Mouse (Mus musculus) megakaryocyte, adult 5-6 weeks (primary cell): ENCODE measurements around the gene Pglyrp2. TPM values are rescaled to one million over a fixed set of nuclear protein-coding genes. Genes with fewer than 3 reads are reported as not detected.

ENCODE experiments used
- ATAC-seq: 2 replicates; pipeline ENCODE4 v1.8.0; 2016; ENCODE audit warnings: mild to moderate bottlenecking, inconsistent platforms; ENCODE audit not compliant: poor library complexity, severe bottlenecking
- total RNA-seq, 2 experiments: library from RNA; stranded (forward) in 1 of 2; stranded (reverse) in 1 of 2; fragments of 153-499, 151-499 nt in 1 of 2; fragments of 221-1000, 200-1000 nt in 1 of 2; gene quantifications; 2 replicates each; pipeline versions ENCODE4 v1.2.3 to v1.2.4; 2015 to 2017

Pglyrp2 gene
- total RNA-seq, 2 experiments from 2014 or later: 1.4 to 1.7 TPM

- peak; percentile 71 for ATAC-seq
These were observed 20.6 kb downstream of the Pglyrp2 start, which contains the start of gene Rasal3 for GRCm38 (mm10) chr17:32403417-32403816. Rasal3 (minus strand) TSS chr17:32403583.

GRCm38 (mm10) chr17:32402779-32403157, 21.2 kb downstream of the Pglyrp2 start:
- ATAC-seq: peak; percentile 91

GRCm38 (mm10) chr17:32402011-32402778, 21.8 kb downstream of the Pglyrp2 start:
- ATAC-seq: peak; percentile 23; the same call in 1 of the 2 replicates

- ATAC-seq: no peak
These were observed 27.7 kb downstream of the Pglyrp2 start for GRCm38 (mm10) chr17:32396266-32396665.

GRCm38 (mm10) chr17:32393944-32394343, 30.0 kb downstream of the Pglyrp2 start:
- no peak for ATAC-seq

GRCm38 (mm10) chr17:32389101-32389659, 34.8 kb downstream of the Pglyrp2 start, which contains the start of gene Wiz:
Wiz (minus strand) TSS chr17:32389439.
- ATAC-seq: peak; percentile 90

- ATAC-seq: no peak
These were observed 35.4 kb downstream of the Pglyrp2 start for GRCm38 (mm10) chr17:32388370-32389100.

GRCm38 (mm10) chr17:32387986-32388369, 36.0 kb downstream of the Pglyrp2 start:
- no peak for ATAC-seq

- peak; percentile 33; the same call in 1 of the 2 replicates for ATAC-seq
These were observed 37.1 kb downstream of the Pglyrp2 start for GRCm38 (mm10) chr17:32386659-32387432.

- ATAC-seq: no peak
These were observed 40.3 kb downstream of the Pglyrp2 start for GRCm38 (mm10) chr17:32383661-32384060.

GRCm38 (mm10) chr17:32382576-32382975, 41.4 kb downstream of the Pglyrp2 start:
- ATAC-seq: no peak

- ATAC-seq: no peak
These were observed 45.2 kb downstream of the Pglyrp2 start for GRCm38 (mm10) chr17:32378786-32379185.

- ATAC-seq: no peak
These were observed 46.8 kb downstream of the Pglyrp2 start for GRCm38 (mm10) chr17:32377137-32377536.

- no peak for ATAC-seq
These were observed 47.5 kb downstream of the Pglyrp2 start for GRCm38 (mm10) chr17:32376475-32376874.

GRCm38 (mm10) chr17:32368991-32369578, 54.9 kb downstream of the Pglyrp2 start:
- ATAC-seq: no peak

- no peak for ATAC-seq
These were observed 56.3 kb downstream of the Pglyrp2 start for GRCm38 (mm10) chr17:32367706-32368105.

GRCm38 (mm10) chr17:32365296-32365695, 58.7 kb downstream of the Pglyrp2 start:
- no peak for ATAC-seq

- no peak for ATAC-seq
These were observed 59.1 kb downstream of the Pglyrp2 start for GRCm38 (mm10) chr17:32364850-32365249.

- peak; percentile 99 for ATAC-seq
These were observed 59.6 kb downstream of the Pglyrp2 start for GRCm38 (mm10) chr17:32364331-32364730.

- no peak for ATAC-seq
These were observed 60.1 kb downstream of the Pglyrp2 start for GRCm38 (mm10) chr17:32363821-32364301.
